Mouse (Mus musculus): Measurements from ENCODE around the gene Naglu.
"Not testable (repeated sequence)": the region's sequence is repeated elsewhere in the genome, so short reads cannot be mapped to it uniquely, and the experiment has no call there.

Naglu gene

GRCm38 (mm10) chr11:101084811-101085210 lies 15.0 kb downstream of the Naglu start:
- DNase-seq, result no peak

GRCm38 (mm10) chr11:101085617-101086322 lies 16.0 kb downstream of the Naglu start:
- no peak for DNase-seq

- no peak for DNase-seq
Observed at GRCm38 (mm10) chr11:101086323-101086674, 16.5 kb downstream of the Naglu start.

GRCm38 (mm10) chr11:101086756-101087681 lies 17.2 kb downstream of the Naglu start, which contains the start of gene Mlx:
Mlx (plus strand) TSS chr11:101087277.
- peak; percentile 87 for DNase-seq

GRCm38 (mm10) chr11:101087682-101088055 lies 17.9 kb downstream of the Naglu start:
- no peak for DNase-seq

GRCm38 (mm10) chr11:101089931-101090330 lies 20.1 kb downstream of the Naglu start:
- DNase-seq, result no peak

- DNase-seq, result no peak
Observed at GRCm38 (mm10) chr11:101094930-101095313, 25.1 kb downstream of the Naglu start.

- DNase-seq, result peak; percentile 92
Observed at GRCm38 (mm10) chr11:101095314-101096024, 25.7 kb downstream of the Naglu start, which contains the start of gene Psmc3ip. Psmc3ip (minus strand) TSS chr11:101095436.

- no peak for DNase-seq
Observed at GRCm38 (mm10) chr11:101098231-101098630, 28.4 kb downstream of the Naglu start.

GRCm38 (mm10) chr11:101103011-101103410 lies 33.2 kb downstream of the Naglu start:
- DNase-seq, result no peak

GRCm38 (mm10) chr11:101109351-101109750 lies 39.5 kb downstream of the Naglu start:
- DNase-seq, result no peak

GRCm38 (mm10) chr11:101110708-101111107 lies 40.9 kb downstream of the Naglu start:
- DNase-seq, result no peak

GRCm38 (mm10) chr11:101111178-101111577 lies 41.4 kb downstream of the Naglu start:
- DNase-seq, result no peak

GRCm38 (mm10) chr11:101112186-101112585 lies 42.4 kb downstream of the Naglu start:
- no peak for DNase-seq

- DNase-seq, result no peak
Observed at GRCm38 (mm10) chr11:101115564-101115963, 45.8 kb downstream of the Naglu start.

- DNase-seq, result no peak
Observed at GRCm38 (mm10) chr11:101118105-101118504, 48.3 kb downstream of the Naglu start.

GRCm38 (mm10) chr11:101119131-101119760 lies 49.4 kb downstream of the Naglu start:
- DNase-seq, result no peak

- DNase-seq, result peak; percentile 99
Observed at GRCm38 (mm10) chr11:101119761-101120544, 50.1 kb downstream of the Naglu start, which contains the start of the genes Retreg3 and Tubg1. Retreg3 (minus strand) TSS chr11:101119893. Tubg1 (plus strand) TSS chr11:101119938.

- DNase-seq, result no peak
Observed at GRCm38 (mm10) chr11:101120545-101121188, 50.9 kb downstream of the Naglu start.

GRCm38 (mm10) chr11:101124494-101124893 lies 54.7 kb downstream of the Naglu start:
- DNase-seq, result not testable (repeated sequence)

GRCm38 (mm10) chr11:101125008-101125407 lies 55.2 kb downstream of the Naglu start:
- DNase-seq, result not testable (repeated sequence)
